Mouse (Mus musculus): Measurements from ENCODE around the gene Ccdc155.

Ccdc155 gene

DNA sequence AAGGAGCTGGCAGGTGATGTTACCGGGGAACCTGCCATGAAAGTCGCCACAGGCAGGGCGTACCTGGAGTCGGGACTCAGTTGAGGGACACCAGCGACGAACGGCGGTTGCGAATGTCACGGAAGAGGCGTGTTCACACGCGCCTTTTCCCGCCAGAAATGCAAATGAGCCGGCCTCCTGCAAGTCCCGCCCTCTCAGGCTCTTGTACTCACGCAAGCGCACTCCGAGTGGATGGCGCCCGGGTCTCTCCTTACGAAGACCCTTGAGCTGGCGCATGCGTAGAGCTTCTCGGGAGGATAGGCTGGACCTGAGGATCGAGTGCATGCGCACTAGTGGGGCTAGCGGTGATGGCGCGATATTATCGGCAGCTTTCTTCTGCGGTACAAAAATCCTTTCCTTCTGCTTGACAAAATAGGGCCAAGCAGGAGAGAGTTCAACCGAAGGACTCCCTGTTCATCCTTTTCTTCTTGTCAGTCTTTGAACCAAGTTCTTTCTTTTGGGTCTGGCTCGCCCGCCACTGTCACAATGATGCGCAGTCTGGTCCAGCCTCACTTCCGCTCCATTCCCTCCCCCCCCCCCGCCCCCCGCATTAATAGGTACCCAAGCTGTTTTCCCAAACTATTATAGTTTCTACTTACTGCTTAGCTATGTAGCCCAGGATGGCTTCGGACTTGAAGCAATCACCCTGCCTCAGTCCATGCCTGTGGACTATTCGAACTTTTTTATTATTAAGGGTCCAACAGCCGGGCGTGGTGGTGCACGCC is at the start of gene Ccdc155:
Gene Ccdc155 (minus strand): TSS at position 513 of the 764 bp plus-strand sequence.
- peak; percentile 99 for DNase-seq (ENCODE audit: low read depth, low spot score)

DNA sequence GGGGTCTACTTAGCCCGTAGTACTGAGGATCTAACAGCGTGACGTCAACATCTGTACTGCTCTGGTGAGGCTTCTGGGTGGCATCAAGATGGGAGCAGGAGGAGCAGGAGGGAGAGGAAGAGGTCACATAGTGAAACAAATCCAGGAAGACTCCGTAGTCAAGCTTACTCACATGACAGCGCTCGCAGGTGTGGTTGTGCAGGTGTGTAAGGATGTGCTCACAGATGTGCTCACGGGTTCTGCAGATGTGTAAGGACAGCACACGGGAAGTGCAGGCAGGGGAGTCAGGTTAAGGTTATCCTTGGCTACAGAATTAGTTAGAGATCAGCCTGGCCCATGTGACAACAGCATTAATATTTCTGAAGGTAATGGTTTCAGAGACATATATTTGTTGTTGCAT is 49.1 kb upstream of the Ccdc155 start:
- no peak for DNase-seq (ENCODE audit: low read depth, low spot score)

DNA sequence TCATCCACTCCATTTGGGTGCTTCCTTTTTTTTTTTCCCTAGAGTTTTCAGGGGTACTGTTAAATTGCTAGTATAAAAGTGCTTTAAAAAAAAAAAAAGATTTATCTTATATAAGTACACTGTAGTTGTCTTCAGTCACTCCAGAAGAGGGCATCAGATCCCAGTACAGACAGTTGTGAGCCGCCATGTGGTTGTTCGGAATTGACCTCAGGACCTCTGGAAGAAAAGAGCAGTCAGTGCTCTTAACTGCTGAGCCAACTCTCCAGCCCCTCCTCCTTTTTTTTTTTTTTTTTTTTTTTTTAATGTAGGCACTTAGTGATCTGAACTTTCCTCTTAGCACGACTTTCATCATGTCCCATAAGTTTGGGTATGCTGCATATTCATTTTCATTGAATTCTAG is 43.0 kb upstream of the Ccdc155 start:
- DNase-seq (ENCODE audit: low read depth, low spot score) = no peak

DNA sequence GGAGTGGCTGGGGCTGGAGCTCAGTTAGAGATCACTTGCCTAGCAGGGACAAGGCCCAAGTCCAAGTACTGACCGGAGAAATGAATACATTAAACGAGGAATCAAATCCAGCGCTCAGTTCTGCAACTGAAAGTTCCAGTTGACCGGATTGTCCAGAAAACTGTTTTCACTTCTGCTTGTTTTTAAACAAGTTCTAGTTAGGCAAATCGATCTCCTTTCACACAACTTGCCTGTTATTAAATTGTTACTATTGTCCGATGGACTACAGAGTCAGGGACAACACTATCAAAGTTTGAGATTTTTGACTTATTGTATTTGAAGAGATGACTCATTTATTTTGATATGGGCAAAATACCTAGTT is 36.7 kb upstream of the Ccdc155 start:
- peak; percentile 82 for DNase-seq (ENCODE audit: low read depth, low spot score)

DNA sequence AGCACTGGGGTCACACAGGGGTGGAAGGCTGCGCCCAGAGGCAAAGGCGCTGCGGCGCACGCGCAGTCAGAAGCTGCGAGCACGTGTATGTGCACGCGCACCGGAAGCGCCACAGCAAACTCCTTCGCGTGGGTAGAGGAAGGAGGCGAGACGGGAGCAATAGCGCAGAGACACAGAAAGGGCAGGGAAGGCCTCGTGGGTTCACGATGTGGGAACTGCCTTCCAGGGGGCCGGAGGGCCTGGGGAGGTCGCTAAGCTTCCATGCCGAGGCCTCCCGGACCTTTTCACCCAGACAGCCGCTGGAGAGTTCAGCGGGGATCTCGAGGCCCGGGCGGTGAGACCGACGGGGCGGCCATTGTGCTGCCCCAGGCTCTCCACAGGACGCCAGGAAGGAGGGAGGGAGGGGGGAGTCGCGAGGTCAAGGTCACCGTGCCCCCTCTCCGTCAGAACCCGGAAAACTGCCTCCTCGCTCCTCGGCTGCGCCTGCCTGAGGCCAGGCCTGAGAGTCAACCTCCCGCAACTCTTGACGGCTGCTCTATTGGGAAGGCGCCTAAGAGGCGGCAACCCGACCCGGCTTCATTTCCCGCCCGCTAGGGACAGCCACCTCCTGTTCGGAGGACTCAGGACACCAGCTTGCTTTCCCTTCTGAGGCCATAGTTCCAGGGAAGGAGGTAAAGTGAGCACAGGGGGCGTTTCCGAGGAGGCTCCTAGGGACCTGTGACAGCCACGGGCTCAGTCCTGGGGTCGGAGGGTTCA is 36.1 kb upstream of the Ccdc155 start, which contains the start of gene Slc6a16:
Gene Slc6a16 (plus strand): TSS at position 453 of the 756 bp plus-strand sequence.
- peak; percentile 87 for DNase-seq (ENCODE audit: low read depth, low spot score)

DNA sequence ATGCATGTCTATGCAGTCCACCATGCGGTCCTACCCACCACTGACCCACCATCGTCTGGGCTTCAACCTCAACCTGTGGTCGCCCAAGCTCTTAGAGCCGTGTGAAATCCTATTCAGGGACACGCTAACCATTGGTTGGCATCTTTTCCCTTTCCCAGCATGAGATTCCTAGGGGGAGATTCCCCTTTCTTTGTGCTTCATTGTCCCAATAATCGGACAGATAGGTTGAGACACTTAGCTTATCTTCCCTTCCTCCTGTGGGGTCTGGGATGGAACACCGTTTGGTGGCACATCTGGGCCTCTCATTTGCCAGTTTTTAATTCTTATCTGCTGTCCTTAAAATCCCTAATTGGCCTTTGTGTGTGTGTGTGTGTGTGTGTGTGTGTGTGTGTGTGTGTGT is 35.4 kb upstream of the Ccdc155 start:
- DNase-seq (ENCODE audit: low read depth, low spot score) = no peak

DNA sequence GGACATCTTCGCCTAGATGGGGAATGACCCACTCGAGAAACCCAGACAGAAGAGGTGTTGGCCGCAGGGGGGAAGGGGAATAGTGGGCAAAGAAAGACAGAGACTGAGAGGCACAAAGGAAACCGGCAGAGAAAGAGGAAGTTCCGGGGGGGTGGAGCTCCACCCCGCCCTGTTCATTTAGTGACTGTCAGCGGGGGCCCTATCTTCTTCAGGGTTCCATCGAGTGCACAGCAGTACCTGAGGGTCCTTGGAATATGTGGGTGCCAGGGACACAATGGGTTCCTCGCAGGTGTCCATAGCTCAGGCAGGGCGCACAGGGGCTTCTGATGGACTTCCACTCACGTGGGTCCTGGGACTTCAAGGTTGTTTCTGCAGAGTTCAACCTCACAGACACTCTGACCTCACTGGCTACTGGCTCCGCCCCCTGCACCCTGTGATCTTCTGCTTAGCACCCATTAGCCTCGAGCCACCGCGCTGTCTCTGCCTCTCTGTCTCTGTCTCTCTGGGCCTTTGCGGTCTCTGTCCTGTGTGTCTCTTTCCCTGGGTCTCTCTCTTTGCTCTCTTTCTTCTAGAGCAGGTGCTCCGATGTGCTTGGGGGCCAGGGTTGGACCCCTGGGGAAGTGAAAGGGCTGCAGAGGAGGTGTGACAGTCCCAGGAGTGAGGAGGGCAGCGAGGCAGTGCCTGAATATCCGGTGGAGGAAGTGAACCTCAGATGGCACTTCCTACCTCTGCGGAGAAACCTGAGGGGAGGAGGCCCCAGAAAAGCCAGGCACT is 34.2 kb upstream of the Ccdc155 start, which contains the start of gene Cd37:
Gene Cd37 (minus strand): TSS at position 393 of the 774 bp plus-strand sequence.
- peak; percentile 96 for DNase-seq (ENCODE audit: low read depth, low spot score)

DNA sequence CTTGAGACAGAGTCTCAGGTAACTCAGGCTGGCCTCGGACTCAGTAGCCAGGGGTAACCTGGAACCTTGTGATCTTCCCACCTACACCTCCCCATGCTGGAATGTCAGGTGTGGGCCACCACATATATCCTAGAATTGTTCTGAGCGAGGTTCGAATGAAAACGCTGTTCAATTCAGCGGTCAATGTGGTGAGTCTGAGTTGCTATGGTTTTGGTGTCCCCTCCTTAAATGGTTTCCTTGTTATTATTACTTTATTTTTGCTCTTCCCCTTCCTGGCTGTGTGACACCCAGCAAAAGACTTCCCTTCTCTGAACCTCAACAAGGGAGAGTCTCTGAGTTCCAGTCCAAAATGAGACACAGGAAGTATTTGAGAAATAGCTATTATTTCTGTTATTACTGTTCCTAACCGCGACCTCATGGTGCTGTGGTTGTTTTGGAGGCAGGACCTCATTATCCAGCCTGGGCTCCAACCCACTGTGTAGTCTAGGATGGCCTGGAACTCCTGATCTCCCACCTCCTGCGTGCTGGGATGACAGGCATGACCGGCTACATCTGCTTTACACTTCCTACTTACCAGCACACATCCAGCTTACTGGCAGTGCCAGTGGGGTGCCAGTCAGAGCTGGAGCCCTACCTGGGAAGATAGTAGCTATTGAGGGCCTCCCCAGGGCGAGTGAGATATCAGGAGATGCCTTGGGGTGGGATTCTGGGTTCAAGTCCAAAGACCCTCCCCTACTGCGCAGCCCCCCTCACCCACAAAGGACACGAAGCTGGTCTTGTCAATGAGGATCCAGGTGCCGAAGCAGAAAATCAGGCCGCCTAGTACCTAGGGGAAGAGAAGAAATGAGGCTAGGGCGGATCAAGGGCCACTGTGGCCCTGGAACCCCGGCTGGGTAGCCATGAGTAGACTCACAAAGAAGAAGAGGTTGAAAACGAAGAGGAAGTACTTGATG is 33.3 kb upstream of the Ccdc155 start:
- peak; percentile 59 for DNase-seq (ENCODE audit: low read depth, low spot score)

DNA sequence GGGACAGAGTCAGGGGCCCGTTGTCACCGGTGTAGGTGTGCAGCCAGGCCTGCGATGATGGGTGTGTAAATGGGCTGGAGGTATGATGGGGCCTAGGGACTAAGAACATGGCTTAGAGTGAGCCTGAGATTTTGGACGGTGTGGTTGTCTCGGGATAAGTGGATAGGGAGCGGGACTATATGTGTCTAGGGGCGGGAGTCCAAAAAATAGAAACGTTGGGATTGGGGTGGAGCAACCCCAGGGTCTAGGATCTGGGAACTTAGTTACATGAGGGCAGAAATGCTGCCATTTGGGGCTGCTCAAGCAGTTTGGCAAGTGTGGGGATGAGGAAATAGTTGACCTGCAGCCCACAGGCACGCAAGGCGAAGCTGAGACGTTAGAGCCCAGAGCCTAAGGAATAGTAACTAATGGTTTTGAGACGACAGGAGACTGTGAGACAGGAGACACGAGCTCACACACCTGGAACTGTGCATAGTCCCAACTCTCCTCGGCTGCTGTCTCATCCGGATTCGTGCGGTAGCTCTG is 31.0 kb upstream of the Ccdc155 start:
- no peak for DNase-seq (ENCODE audit: low read depth, low spot score)

DNA sequence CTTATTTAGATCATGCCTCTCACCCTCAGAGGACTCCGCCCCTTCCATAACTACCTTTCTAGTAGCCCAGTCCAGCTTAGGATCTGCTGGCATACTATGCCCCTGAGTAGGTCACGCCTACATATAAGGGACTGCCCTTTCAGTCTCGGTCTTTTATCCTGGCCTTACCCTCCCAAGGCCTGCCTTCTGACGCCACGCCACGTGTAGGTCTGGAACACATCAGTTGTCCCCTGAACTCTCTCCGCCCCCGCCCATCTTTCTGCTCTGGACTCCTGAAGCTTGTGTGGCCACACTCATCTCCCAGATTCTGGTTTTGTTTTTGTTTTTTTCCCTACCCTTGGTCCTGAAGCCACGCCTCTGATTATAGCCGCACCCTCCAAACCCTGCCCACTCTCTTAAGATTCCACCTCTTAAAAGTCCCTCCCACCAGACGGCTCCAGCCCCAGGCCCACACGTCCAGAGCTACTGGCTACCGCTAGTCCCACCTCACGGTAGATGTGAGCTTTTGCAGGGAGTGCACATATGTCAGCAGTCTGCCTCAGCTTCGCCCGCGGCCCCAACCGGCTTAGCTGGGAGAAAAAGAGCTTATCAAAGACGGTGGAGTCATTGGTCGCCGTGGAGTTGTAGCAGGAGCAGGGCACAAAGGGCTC is 30.4 kb upstream of the Ccdc155 start:
- DNase-seq (ENCODE audit: low read depth, low spot score) = no peak

DNA sequence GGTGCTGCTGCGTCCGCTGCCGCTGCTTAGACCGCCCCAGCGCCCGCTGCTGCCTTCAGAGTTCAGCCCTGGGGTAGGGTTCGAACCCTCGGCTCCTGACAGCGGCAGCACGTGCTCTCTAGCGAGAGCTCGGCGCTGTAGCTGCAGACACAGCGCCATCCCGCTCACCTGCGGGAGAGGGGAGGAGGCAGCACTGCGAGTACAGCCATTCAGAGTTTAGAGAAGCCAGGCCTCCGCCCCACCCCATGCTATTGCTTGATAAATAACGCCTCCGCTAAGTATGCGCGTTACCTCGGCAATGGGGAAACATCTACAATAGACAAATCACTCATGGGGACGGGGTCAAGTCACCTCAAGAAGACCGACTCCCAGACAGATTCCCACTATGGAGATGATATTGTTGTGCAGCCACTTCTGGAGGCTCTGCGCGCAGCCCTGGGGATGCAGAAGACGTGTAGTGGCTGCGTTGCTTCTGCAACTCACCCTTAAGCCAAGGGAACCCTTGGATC is 29.7 kb upstream of the Ccdc155 start:
- no peak for DNase-seq (ENCODE audit: low read depth, low spot score)

DNA sequence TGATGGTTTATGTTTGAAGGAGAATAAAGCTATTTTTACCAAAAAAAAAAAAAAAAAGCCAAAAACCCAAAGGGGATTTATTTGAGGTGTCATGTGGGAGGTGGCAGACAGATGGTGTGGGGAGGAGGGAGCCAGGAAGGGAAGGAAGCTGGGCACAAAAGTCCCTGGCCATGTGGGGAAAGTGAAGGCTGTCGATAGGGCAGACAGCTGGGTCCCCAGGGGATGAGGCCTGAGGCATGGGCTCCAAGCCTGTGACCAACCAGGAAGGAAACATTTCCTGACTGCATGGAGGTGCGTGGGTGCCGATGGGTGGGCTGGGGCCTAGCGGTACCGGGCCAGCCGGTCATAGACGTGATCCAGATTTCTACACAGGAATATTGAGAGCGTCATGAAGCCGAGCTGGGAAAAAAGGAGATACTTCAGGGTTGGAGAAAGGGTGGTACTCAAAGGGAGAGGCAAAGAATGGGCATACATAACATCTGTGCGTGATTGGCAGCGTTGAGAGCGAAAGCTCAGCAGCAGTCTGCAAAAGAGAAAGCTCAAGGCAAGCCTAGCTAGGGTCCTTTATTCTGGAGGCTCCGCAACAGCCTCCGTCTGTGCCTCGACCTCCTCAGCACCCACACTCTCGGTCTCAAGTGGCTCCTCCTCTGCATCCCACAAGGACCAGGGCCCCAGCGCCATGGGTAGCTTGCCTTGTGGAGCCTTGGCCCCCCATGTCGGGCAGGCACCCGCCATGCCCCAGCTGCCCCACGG is 29.1 kb upstream of the Ccdc155 start:
- no peak for DNase-seq (ENCODE audit: low read depth, low spot score)

DNA sequence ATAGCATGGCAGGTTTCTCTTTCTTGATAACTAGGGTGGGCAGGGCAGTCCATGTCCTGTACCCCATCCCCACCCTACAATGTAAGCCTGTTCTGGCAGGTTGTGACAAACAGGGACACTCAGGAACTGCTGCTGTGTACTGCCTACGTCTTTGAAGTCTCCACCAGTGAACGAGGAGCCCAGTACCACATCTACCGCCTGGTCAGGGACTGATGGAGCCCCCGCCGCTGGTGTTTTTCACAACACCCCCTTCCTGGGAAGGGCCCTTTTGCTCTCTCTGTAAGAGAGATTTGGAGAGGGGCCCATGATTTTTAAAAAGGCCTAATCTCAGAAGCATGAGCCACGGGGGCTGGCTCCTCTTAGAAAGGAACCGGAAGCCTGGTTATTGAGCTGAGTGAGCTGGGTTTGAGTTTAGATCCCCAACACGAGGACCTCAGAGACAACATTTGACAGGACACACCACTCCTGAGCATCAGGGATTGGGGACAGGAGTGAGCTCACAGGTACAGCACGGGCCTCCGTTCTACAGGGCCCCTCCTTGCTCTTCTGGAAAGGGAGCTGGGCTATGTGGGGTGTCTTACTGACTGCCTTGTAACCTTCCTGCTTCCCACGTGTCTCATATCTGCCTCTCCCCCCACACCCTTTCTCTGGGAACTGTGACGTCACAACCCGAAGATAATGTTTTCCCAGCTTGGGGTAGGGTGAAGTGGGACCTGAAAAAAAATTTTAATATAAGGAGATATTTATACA is 28.2 kb upstream of the Ccdc155 start:
- no peak for DNase-seq (ENCODE audit: low read depth, low spot score)

DNA sequence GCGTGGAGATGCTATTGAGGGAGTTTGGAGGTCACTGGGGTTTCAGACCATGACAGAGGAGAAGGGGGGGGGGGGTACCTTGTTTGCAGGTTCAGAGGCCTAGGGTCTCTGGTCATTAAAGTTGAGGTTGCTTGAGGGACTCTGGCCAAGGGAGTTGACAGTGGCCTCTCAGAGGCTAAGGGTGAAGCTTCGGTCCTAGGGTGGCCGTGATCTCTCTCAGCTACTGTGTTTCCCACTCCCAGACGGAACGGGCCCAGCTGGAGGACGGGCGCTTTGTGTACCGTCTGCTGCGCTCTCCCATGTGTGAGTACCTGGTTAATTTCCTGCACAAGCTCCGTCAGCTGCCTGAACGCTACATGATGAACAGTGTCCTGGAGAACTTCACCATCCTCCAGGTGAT is 27.2 kb upstream of the Ccdc155 start:
- DNase-seq (ENCODE audit: low read depth, low spot score) = no peak

DNA sequence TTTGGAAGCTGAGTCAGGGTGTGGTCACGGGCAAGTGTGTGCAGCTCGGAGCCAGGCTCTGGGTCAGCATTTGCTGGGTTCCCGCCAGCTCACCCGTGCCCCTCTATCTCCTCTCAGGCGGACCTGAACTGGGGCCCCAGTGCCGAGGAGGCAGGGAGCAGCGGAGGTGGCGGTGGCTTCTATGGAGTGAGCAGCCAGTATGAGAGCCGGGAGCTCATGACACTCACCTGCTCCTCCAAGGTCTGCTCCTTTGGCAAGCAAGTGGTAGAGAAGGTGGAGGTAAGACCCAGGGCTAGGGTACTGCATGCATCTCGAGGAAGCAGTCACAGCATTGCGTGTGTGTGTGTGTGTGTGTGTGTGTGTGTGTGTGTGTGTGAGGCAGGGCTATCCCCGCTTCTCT is 26.5 kb upstream of the Ccdc155 start:
- DNase-seq (ENCODE audit: low read depth, low spot score) = peak; percentile 32

DNA sequence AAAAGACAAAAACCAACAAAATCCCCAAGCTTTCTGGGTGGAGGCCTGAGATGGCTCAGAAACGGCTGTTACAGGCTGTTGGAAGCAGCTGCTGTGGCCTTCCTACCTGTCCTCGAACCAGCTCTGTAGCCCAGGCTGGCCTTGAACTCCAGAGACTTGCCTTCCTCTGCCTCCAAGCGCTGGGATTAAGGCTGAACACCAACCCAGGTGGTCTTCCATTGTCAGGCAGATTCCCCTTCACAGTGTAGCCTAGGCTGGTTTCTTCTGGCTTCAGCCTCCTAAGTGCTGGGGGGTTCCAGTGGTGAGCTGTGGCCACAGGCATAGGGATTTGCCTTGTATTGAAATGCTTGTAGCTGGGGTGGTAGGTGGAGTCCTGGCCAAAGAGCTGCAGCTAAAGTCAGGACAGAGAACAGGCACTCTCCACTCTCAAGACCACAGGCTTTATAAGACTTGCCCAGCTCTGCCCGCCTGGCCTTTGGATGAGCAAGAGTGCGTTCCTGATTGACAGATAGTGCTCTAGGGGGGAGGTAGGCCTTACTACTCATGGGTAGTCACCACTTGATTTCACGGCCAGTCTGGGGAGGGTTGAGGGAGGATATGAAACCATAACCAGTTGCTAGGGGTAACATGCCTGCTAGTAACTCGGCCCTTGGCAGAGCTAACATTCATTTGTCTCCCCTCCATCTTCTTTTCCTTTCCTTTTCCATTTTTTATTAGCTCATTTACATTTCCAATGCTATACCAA is 24.9 kb upstream of the Ccdc155 start:
- peak; percentile 91 for DNase-seq (ENCODE audit: low read depth, low spot score)

DNA sequence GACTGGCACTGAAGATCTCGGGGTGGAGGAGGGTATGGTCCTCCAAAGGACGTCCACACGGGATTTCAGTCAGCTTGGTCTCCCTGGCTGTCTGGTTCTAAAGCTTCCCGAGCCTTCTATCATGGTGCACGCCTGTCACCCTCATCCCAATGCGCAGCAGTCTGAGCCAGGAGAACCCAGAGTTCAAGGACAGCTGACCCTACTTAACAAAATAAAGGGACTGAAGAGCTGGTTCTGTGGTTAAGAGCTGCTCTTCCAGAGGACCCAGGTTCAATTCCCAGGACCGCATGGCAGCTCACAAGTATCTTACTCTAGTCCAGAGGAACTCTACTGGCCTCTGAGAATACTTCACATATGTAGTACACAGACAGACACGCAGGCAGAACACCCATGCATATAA is 24.4 kb upstream of the Ccdc155 start:
- DNase-seq (ENCODE audit: low read depth, low spot score) = no peak

DNA sequence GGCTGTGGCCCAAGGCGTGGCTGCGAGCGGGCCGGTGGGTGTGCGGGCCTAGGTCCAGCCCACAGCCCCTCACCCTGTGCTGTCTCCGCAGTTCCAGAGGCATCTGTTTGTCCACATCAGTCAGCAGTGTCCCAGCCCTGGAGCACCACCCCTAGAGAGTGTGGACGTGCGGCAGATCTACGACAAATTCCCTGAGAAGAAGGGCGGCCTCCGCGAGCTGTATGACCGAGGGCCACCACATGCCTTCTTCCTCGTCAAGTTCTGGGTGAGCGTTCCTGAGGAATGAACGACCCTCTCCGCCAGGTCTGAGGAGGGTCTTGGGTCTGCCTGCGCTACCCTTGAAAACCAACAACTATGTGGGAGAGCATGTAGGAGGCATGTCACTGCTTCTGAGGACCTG is 23.9 kb upstream of the Ccdc155 start:
- no peak for DNase-seq (ENCODE audit: low read depth, low spot score)
